Mouse (Mus musculus): ENCODE data around the gene Ifrd2. TPM values are rescaled to one million over a fixed set of nuclear protein-coding genes. Genes with fewer than 3 reads are reported as not detected.
A peak's percentile ranks its signal among the peaks of the same experiment; 100 is the strongest.

The Ifrd2 gene
- polyA plus RNA-seq, 1 experiment from 2014 or later: 14.5 TPM

- no peaks in the 10 kb centered on the region for H3K27me3 ChIP-seq (replicated peaks)
- no peaks in the 10 kb centered on the region for H3K9me3 ChIP-seq
- peak within 1 kb of the TSS; percentile 57 for H3K4me3 ChIP-seq
- peak within 1 kb of the TSS; percentile 82 for H3K27ac ChIP-seq
- peaks cover 34% of the 10 kb centered on the region for H3K4me1 ChIP-seq
- ATAC-seq (replicated peaks): peak; percentile 77
- H3K4me2 ChIP-seq: peak within 1 kb of the TSS; percentile 96
- WGBS: under 1% methylated on average over 32 of the region's 32 CpGs
- H3K36me3 ChIP-seq (replicated peaks): no peaks in the 10 kb centered on the region
- H3K9ac ChIP-seq: peak within 1 kb of the TSS; percentile 68
These were observed 6.7 kb upstream of the Ifrd2 start, which contains the start of gene Hyal3 for GRCm38 (mm10) chr9:107580501-107581317. Gene Hyal3 (plus strand): TSS chr9:107580818.

- no peaks in the 10 kb centered on the region for H3K9me3 ChIP-seq
- peaks cover 34% of the 10 kb centered on the region for H3K4me1 ChIP-seq
- no peaks in the 10 kb centered on the region for H3K27me3 ChIP-seq (replicated peaks)
- WGBS: 76% methylated on average over 4 of the region's 4 CpGs
- no peaks in the 10 kb centered on the region for H3K36me3 ChIP-seq (replicated peaks)
- peak overlapping the region; percentile 57 for H3K4me3 ChIP-seq
- H3K27ac ChIP-seq: peak overlapping the region; percentile 82; the same call in 1 of the 2 replicates
- H3K4me2 ChIP-seq: peak overlapping the region; percentile 96
- no peak for ATAC-seq (replicated peaks)
- H3K9ac ChIP-seq: peak overlapping the region; percentile 68
These were observed 5.9 kb upstream of the Ifrd2 start for GRCm38 (mm10) chr9:107581584-107581983.

GRCm38 (mm10) chr9:107582509-107583062 lies 4.9 kb upstream of the Ifrd2 start:
- Histone ChIP-seq H3K4me3 (no peak overlapping the region), H3K9me3 (no peaks in the 10 kb centered on the region), H3K4me1 (peaks cover 32% of the 10 kb centered on the region), H3K27ac (no peak overlapping the region), H3K36me3 (replicated peaks) (no peaks in the 10 kb centered on the region), H3K27me3 (replicated peaks) (no peaks in the 10 kb centered on the region), H3K4me2 (no peak overlapping the region), H3K9ac (no peak overlapping the region)
- WGBS: 88% methylated on average over 7 of the region's 7 CpGs
- ATAC-seq (replicated peaks): no peak

GRCm38 (mm10) chr9:107583174-107583573 lies 4.3 kb upstream of the Ifrd2 start:
- ATAC-seq (replicated peaks): no peak
- H3K9ac ChIP-seq: no peak overlapping the region
- H3K4me1 ChIP-seq: peaks cover 35% of the 10 kb centered on the region
- no peak overlapping the region for H3K4me2 ChIP-seq
- no peak overlapping the region for H3K4me3 ChIP-seq
- no peaks in the 10 kb centered on the region for H3K36me3 ChIP-seq (replicated peaks)
- WGBS: 93% methylated on average over 14 of the region's 14 CpGs
- H3K9me3 ChIP-seq: no peaks in the 10 kb centered on the region
- H3K27ac ChIP-seq: no peak overlapping the region
- H3K27me3 ChIP-seq (replicated peaks): no peaks in the 10 kb centered on the region

GRCm38 (mm10) chr9:107586504-107586903 lies 938 bp upstream of the Ifrd2 start:
- peaks cover 23% of the 10 kb centered on the region for H3K4me1 ChIP-seq
- H3K36me3 ChIP-seq (replicated peaks): peaks cover 6% of the 10 kb centered on the region; the same call in 1 of the 2 replicates
- no peaks in the 10 kb centered on the region for H3K9me3 ChIP-seq
- H3K4me3 ChIP-seq: no peak overlapping the region
- 89% methylated on average over 5 of the region's 5 CpGs for WGBS
- no peaks in the 10 kb centered on the region for H3K27me3 ChIP-seq (replicated peaks)
- H3K4me2 ChIP-seq: no peak overlapping the region
- no peak overlapping the region for H3K9ac ChIP-seq
- no peak overlapping the region for H3K27ac ChIP-seq
- no peak for ATAC-seq (replicated peaks)

GRCm38 (mm10) chr9:107587833-107588639 lies 594 bp downstream of the Ifrd2 start:
- H3K4me3 ChIP-seq: peak overlapping the region; percentile 60
- H3K9me3 ChIP-seq: no peaks in the 10 kb centered on the region
- H3K4me1 ChIP-seq: peaks cover 14% of the 10 kb centered on the region
- WGBS: 7% methylated on average over 33 of the region's 33 CpGs
- peaks cover 7% of the 10 kb centered on the region; the same call in 1 of the 2 replicates for H3K36me3 ChIP-seq (replicated peaks)
- peak overlapping the region; percentile 65 for H3K4me2 ChIP-seq
- no peak overlapping the region for H3K27ac ChIP-seq
- ATAC-seq (replicated peaks): no peak; the same call in 1 of the 2 replicates
- H3K9ac ChIP-seq: peak overlapping the region; percentile 46
- no peaks in the 10 kb centered on the region for H3K27me3 ChIP-seq (replicated peaks)

GRCm38 (mm10) chr9:107590058-107590772 lies 2.8 kb downstream of the Ifrd2 start:
- Histone ChIP-seq H3K9me3 (no peaks in the 10 kb centered on the region), H3K4me3 (no peak overlapping the region), H3K4me2 (no peak overlapping the region), H3K36me3 (replicated peaks) (peaks cover 11% of the 10 kb centered on the region; the same call in 1 of the 2 replicates), H3K9ac (no peak overlapping the region), H3K27ac (no peak overlapping the region), H3K27me3 (replicated peaks) (no peaks in the 10 kb centered on the region), H3K4me1 (peaks cover 14% of the 10 kb centered on the region)
- WGBS: 93% methylated on average over 25 of the region's 25 CpGs
- no peak for ATAC-seq (replicated peaks)

GRCm38 (mm10) chr9:107590773-107591060 lies 3.3 kb downstream of the Ifrd2 start:
- Histone ChIP-seq H3K9me3 (no peaks in the 10 kb centered on the region), H3K27me3 (replicated peaks) (no peaks in the 10 kb centered on the region), H3K4me3 (no peak overlapping the region), H3K36me3 (replicated peaks) (peaks cover 11% of the 10 kb centered on the region; the same call in 1 of the 2 replicates), H3K4me2 (no peak overlapping the region), H3K4me1 (peaks cover 14% of the 10 kb centered on the region), H3K9ac (no peak overlapping the region), H3K27ac (no peak overlapping the region)
- WGBS: 96% methylated on average over 6 of the region's 6 CpGs
- no peak for ATAC-seq (replicated peaks)

GRCm38 (mm10) chr9:107593101-107593976 lies 5.9 kb downstream of the Ifrd2 start:
- Histone ChIP-seq H3K27ac (no peak overlapping the region), H3K4me3 (no peak overlapping the region), H3K4me2 (no peak overlapping the region), H3K4me1 (peaks cover 7% of the 10 kb centered on the region), H3K9me3 (no peaks in the 10 kb centered on the region), H3K9ac (no peak overlapping the region), H3K36me3 (replicated peaks) (peaks cover 11% of the 10 kb centered on the region; the same call in 1 of the 2 replicates), H3K27me3 (replicated peaks) (no peaks in the 10 kb centered on the region)
- ATAC-seq (replicated peaks): no peak
- 82% methylated on average over 11 of the region's 11 CpGs for WGBS

- H3K27ac ChIP-seq: no peak overlapping the region
- H3K4me2 ChIP-seq: no peak overlapping the region
- no peak overlapping the region for H3K4me3 ChIP-seq
- no peak for ATAC-seq (replicated peaks)
- 71% methylated on average over 8 of the region's 8 CpGs for WGBS
- H3K9me3 ChIP-seq: no peaks in the 10 kb centered on the region
- peaks cover 11% of the 10 kb centered on the region; the same call in 1 of the 2 replicates for H3K36me3 ChIP-seq (replicated peaks)
- H3K27me3 ChIP-seq (replicated peaks): no peaks in the 10 kb centered on the region
- H3K9ac ChIP-seq: no peak overlapping the region
- H3K4me1 ChIP-seq: no peaks in the 10 kb centered on the region
These were observed 7.0 kb downstream of the Ifrd2 start for GRCm38 (mm10) chr9:107594281-107595062.

Data from midbrain, embryonic 15.5 days (tissue).